Mouse (Mus musculus) gastrocnemius, postnatal 36 days (tissue): ENCODE data around the gene Uchl3. TPM values are rescaled to one million over a fixed set of nuclear protein-coding genes. Genes with fewer than 3 reads are reported as not detected.

Experiments
- DNase-seq, 2 experiments: peaks; one replicate each; pipeline ENCODE4 v3.0.0; 2022
- intact Hi-C: fragments of 180-260 bp; cut with DNase I; formaldehyde crosslinking; loops from one replicate; pipeline ENCODE4 v1.15.1; 2025
- long read RNA-seq, 2 experiments: library from polyadenylated mRNA; stranded (forward); transcript quantifications; one replicate each; pipeline ENCODE4 v2.0.0; 2021
- total RNA-seq, 2 experiments: library from RNA; stranded (reverse); gene quantifications; 2 replicates each; pipeline ENCODE4 v1.2.3; 2021

The Uchl3 gene
- 10 to 100 TPM; 25.2 to 28.1 TPM for total RNA-seq
- long read RNA-seq, experiment 1, partial matches to known transcripts: 1 of 96 reads
- long read RNA-seq, experiment 1, other reads (novel, unspliced or antisense): 95 of 96 reads
- long read RNA-seq, experiment 2, partial matches to known transcripts: 3 of 120 reads
- long read RNA-seq, experiment 2, other reads (novel, unspliced or antisense): 117 of 120 reads

GRCm38 (mm10) chr14:101653581-101654525 is at the start of gene Uchl3:
TSS of gene Uchl3 (plus strand) at chr14:101653967.
- DNase-seq: peak; percentile 95 to 96
- intact Hi-C loops: loop anchor here (2.0 to 5.0 kb wide), 2 partner anchors 142 to 193 kb away; no protein-coding TSS in a partner anchor

- DNase-seq: no peak
- intact Hi-C loops: no loop called here
Measured at GRCm38 (mm10) chr14:101605843-101606242, 47.9 kb upstream of the Uchl3 start.

- intact Hi-C loops: loop anchor here (2.0 kb wide), 2 partner anchors 91 to 147 kb away; no protein-coding TSS in a partner anchor
- peak in 1 of 2 experiments; percentile 35 for DNase-seq
Measured at GRCm38 (mm10) chr14:101607631-101608518, 45.9 kb upstream of the Uchl3 start.

- DNase-seq: peak; percentile 67 to 78
Measured at GRCm38 (mm10) chr14:101608519-101609368, 45.0 kb upstream of the Uchl3 start, which contains the start of gene Tbc1d4. TSS of gene Tbc1d4 (minus strand) at chr14:101609191.

GRCm38 (mm10) chr14:101610701-101611100 is 43.1 kb upstream of the Uchl3 start:
- DNase-seq: no peak
- intact Hi-C loops: no loop called here

More at GRCm38 (mm10) chr14:101608519-101609368, 45.0 kb upstream of the Uchl3 start, which contains the start of gene Tbc1d4:
- intact Hi-C loops: loop anchor here (2.0 kb wide), 2 partner anchors 92 to 148 kb away; no protein-coding TSS in a partner anchor

GRCm38 (mm10) chr14:101613206-101613605 is 40.6 kb upstream of the Uchl3 start:
- no peak for DNase-seq
- intact Hi-C loops: no loop called here

GRCm38 (mm10) chr14:101616178-101616577 is 37.6 kb upstream of the Uchl3 start:
- intact Hi-C loops: no loop called here

GRCm38 (mm10) chr14:101617680-101618079 is 36.1 kb upstream of the Uchl3 start:
- intact Hi-C loops: no loop called here
- DNase-seq: no peak

More at GRCm38 (mm10) chr14:101616178-101616577, 37.6 kb upstream of the Uchl3 start:
- no peak for DNase-seq

GRCm38 (mm10) chr14:101630548-101630947 is 23.2 kb upstream of the Uchl3 start:
- no peak for DNase-seq
- intact Hi-C loops: no loop called here

GRCm38 (mm10) chr14:101635765-101636164 is 18.0 kb upstream of the Uchl3 start:
- no peak for DNase-seq
- intact Hi-C loops: no loop called here

- DNase-seq: no peak
- intact Hi-C loops: no loop called here
Measured at GRCm38 (mm10) chr14:101637381-101637780, 16.4 kb upstream of the Uchl3 start.

GRCm38 (mm10) chr14:101640153-101640843 is 13.5 kb upstream of the Uchl3 start, which contains the start of gene Commd6:
TSS of gene Commd6 (minus strand) at chr14:101640686.
- peak; percentile 81 to 89 for DNase-seq
- intact Hi-C loops: no loop called here

GRCm38 (mm10) chr14:101644948-101645347 is 8.8 kb upstream of the Uchl3 start:
- DNase-seq: no peak
- intact Hi-C loops: no loop called here

GRCm38 (mm10) chr14:101650551-101650950 is 3.2 kb upstream of the Uchl3 start:
- DNase-seq: no peak
- intact Hi-C loops: loop anchor here (5.0 kb wide), 1 partner anchor 138 kb away; no protein-coding TSS in a partner anchor

- DNase-seq: no peak
- intact Hi-C loops: loop anchor here (5.0 kb wide), 1 partner anchor 140 kb away; no protein-coding TSS in a partner anchor
Measured at GRCm38 (mm10) chr14:101652571-101652970, 1.2 kb upstream of the Uchl3 start.

- no peak for DNase-seq
- intact Hi-C loops: loop anchor here (2.0 to 5.0 kb wide), 2 partner anchors 142 to 194 kb away; no protein-coding TSS in a partner anchor
Measured at GRCm38 (mm10) chr14:101654526-101654909, 751 bp downstream of the Uchl3 start.

GRCm38 (mm10) chr14:101656307-101656706 is 2.5 kb downstream of the Uchl3 start:
- no peak for DNase-seq
- intact Hi-C loops: no loop called here
